Mouse (Mus musculus) small intestine, adult 2 months (tissue): Measurements from ENCODE around the gene Ncam2.

ENCODE experiments used
- CTCF ChIP-seq: fragments of 200-500 bp; IDR thresholded peaks from 2 replicates; pipeline ENCODE4 v1.5.1; 2012; ENCODE audit warnings: low read depth, mild to moderate bottlenecking, control low read depth, inconsistent platforms, low read length, moderate library complexity, mixed read lengths; ENCODE audit not compliant: insufficient replicate concordance, insufficient read length; ENCODE audit errors: extremely low read depth
- POLR2A ChIP-seq: fragments of 200-500 bp; IDR thresholded peaks from 2 replicates; pipeline ENCODE4 v1.6.1; 2012; ENCODE audit warnings: low read depth, mild to moderate bottlenecking, control low read depth, inconsistent platforms, low read length, moderate library complexity

- TF ChIP-seq CTCF (no peak), POLR2A (no peak)
These were observed 173.7 kb downstream of the Ncam2 start for GRCm38 (mm10) chr16:81374234-81374633.
